Mouse (Mus musculus) NIH3T3 (cell line): ENCODE measurements around the gene Ubr4.
A peak's percentile ranks its signal among the peaks of the same experiment; 100 is the strongest.
"Not testable (repeated sequence)": the region's sequence is repeated elsewhere in the genome, so short reads cannot be mapped to it uniquely, and the experiment has no call there.

ENCODE experiments used
- DNase-seq: peaks from one replicate; pipeline ENCODE4 v3.0.0-alpha.2; 2012; ENCODE audit warnings: low read depth

Gene Ubr4

GRCm38 (mm10) chr4:139484496-139484895 lies 132.1 kb downstream of the Ubr4 start:
- no peak for DNase-seq

- no peak for DNase-seq
These were observed 134.7 kb downstream of the Ubr4 start for GRCm38 (mm10) chr4:139487085-139487484.

GRCm38 (mm10) chr4:139488325-139488724 lies 135.9 kb downstream of the Ubr4 start:
- DNase-seq: no peak

- no peak for DNase-seq
These were observed 137.5 kb downstream of the Ubr4 start for GRCm38 (mm10) chr4:139489946-139490345.

GRCm38 (mm10) chr4:139490413-139491055 lies 138.1 kb downstream of the Ubr4 start:
- no peak for DNase-seq

GRCm38 (mm10) chr4:139491541-139492170 lies 139.2 kb downstream of the Ubr4 start:
- no peak for DNase-seq

GRCm38 (mm10) chr4:139492258-139492833 lies 139.9 kb downstream of the Ubr4 start:
- DNase-seq: no peak

GRCm38 (mm10) chr4:139493227-139494025 lies 141.0 kb downstream of the Ubr4 start:
- DNase-seq: no peak

GRCm38 (mm10) chr4:139500814-139501213 lies 148.4 kb downstream of the Ubr4 start:
- peak; percentile 9 for DNase-seq

- no peak for DNase-seq
These were observed 149.3 kb downstream of the Ubr4 start for GRCm38 (mm10) chr4:139501702-139502101.

- DNase-seq: no peak
These were observed 151.5 kb downstream of the Ubr4 start for GRCm38 (mm10) chr4:139503919-139504318.

GRCm38 (mm10) chr4:139505716-139506115 lies 153.3 kb downstream of the Ubr4 start:
- DNase-seq: no peak

GRCm38 (mm10) chr4:139506727-139507126 lies 154.3 kb downstream of the Ubr4 start:
- DNase-seq: no peak

GRCm38 (mm10) chr4:139509069-139509468 lies 156.7 kb downstream of the Ubr4 start:
- DNase-seq: no peak

- DNase-seq: no peak
These were observed 159.1 kb downstream of the Ubr4 start for GRCm38 (mm10) chr4:139511557-139511956.

- DNase-seq: no peak
These were observed 160.6 kb downstream of the Ubr4 start for GRCm38 (mm10) chr4:139512985-139513384.

GRCm38 (mm10) chr4:139519221-139519620 lies 166.8 kb downstream of the Ubr4 start:
- DNase-seq: no peak

GRCm38 (mm10) chr4:139521926-139522325 lies 169.5 kb downstream of the Ubr4 start:
- no peak for DNase-seq

GRCm38 (mm10) chr4:139526475-139526874 lies 174.1 kb downstream of the Ubr4 start:
- DNase-seq: no peak

- not testable (repeated sequence) for DNase-seq
These were observed 177.8 kb downstream of the Ubr4 start, which contains the start of gene Iffo2 for GRCm38 (mm10) chr4:139530248-139530647. Iffo2 (plus strand) TSS chr4:139530548.

- DNase-seq: no peak
These were observed 179.7 kb downstream of the Ubr4 start for GRCm38 (mm10) chr4:139532081-139532480.

GRCm38 (mm10) chr4:139535127-139535695 lies 182.8 kb downstream of the Ubr4 start:
- peak; percentile 53 for DNase-seq
